Mouse (Mus musculus) embryo, embryonic 11 days (tissue): ENCODE data around the gene Snx32.

Experiments used
- DNase-seq: peaks from one replicate; pipeline ENCODE4 v3.0.0-alpha.2; 2015

The Snx32 gene

DNA sequence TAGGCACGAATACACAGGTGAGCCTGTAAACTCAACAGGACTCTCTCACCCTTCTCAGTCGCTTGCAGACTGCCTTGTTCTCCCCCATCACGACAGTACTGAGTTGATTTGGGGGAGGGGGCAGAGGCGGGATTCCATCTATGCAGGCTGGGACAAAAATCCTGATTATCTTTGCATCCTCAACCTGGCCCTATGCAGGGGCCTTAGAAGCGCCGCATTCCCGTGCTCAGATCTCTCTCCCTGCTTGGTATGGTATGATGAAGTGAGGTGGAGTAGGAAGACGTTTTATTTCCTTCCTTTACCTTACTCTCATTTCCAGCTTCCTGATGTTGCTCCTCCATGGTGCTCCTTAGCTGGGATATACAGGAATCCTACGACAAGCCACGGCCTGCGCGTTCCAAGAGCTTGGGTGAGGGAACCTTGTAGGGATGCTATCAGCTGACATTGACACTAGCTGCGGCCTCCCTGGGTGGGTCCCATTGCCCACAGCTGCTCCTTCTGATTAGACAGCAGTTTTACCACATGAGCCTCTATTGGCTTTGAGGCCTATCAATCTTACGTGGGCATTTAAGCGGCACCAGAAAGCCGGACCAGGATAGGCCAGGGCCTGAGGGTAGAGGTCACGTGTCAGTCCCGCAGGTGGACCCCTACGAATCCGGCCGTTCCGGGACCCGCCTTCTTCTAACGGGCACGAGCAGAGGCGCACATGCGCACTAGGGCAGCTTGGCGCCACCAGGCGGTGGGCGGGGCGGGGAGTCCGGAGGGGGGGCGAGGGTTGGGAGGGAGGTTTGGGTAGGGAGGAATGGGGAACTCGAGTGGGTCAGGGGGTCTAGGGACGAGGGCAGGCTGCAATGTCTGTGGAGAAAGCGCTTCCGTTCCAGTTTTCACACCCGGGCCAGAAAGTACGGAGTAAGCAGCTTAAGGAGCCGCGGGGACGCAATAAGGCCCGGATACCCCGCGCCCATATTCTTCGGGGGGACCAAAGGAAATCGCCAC is at the start of gene Snx32:
Gene Snx32, minus strand, starts transcription at position 508 of the 996 bp plus-strand sequence.
- DNase-seq: peak; percentile 97

DNA sequence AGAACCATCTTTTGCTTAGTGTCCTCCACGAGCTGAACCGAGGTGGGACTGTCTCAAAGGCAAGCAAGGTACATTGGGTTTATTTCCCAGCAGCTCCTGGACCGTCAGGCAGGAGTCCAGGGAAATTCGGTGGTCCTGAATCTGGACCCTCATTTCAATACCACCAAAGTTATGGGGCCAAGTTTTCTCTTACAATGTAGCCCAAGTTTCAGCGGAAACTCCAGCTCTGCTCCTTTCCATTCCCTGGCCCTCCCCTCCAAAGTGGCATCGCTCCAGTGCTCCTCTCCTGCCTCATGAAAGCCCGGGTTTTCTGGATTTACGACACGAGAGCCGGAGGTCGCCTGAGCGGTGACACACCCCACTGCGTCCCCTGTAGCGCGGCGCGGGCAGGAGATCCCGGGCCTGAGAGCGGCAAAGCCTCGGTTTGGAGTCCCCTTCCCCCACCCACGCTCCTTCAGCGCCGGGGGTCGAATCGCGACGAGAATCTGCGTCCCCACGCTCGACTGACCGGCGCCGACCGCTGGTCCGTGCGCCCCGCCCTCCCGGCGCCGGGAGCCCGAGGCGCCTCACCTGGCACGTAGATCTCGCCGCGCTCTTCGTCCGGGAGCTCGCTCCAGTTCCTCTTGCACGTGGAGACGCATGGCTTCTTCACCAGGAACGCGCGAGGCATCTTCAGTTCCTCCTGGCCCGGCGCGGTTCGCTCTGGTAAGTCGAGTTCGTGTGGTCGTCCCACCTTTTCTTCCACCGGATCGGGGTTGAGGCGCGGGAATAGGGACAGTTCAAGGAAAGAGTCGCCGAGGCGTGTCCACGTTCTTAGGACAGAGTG is 49.5 kb upstream of the Snx32 start:
- DNase-seq: peak; percentile 25

DNA sequence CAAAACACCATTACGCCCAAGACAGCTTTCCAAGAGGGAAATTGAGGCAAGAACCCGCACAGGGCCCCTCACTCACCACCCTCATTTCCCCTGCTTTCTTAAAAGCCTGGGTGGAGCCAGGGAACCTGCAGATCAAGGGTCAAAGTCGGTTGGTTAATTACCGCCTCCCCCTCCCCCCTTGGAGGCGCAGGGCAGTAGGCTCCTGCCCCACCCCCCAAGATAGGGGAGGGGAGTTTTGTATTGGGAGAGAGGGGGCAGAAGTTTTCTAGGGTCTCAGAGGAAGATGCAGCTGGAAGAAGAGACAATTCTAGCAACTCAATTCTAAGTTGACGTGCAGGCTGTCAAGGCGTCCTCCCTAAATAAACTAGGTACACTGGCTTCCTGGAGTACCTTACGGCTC is 48.9 kb upstream of the Snx32 start:
- no peak for DNase-seq

DNA sequence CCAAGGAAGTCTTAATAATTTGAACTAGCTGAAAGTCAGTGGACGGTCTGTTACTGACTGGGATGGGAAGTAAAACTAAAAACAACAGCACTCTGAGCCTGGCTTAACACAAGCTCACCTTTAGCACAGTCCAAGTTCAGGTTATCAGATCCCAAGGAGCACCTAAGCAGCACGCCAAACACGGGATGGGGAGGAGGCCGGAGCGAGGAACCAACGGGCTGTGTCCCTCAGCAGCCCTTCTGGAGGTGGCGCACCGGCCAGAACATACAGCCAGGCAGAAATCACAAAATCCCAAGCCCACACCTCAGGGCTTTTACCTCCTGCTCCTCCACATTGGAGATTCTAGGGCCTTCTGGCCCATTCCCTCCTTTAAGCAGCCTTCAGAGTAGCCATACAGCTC is 48.4 kb upstream of the Snx32 start:
- DNase-seq: no peak

DNA sequence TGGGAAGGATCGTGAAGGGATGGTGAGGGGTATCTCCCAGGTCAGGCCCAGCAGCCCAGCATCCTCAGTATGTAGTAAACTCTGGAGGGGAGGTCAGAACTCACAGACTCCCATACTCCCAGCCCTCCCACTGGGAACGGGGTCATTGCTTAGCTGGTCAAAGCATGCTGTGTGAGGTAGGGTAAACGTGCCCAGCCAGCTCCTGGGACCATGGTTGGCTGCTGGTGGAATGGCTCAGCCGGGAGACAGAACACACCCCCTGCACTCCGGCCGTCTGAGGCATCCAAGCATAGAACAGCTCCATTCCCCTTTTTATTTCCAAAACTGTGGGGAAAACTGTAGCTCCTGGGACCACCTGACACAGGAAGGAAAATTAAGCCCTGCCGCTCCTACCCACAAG is 47.8 kb upstream of the Snx32 start:
- DNase-seq: no peak

DNA sequence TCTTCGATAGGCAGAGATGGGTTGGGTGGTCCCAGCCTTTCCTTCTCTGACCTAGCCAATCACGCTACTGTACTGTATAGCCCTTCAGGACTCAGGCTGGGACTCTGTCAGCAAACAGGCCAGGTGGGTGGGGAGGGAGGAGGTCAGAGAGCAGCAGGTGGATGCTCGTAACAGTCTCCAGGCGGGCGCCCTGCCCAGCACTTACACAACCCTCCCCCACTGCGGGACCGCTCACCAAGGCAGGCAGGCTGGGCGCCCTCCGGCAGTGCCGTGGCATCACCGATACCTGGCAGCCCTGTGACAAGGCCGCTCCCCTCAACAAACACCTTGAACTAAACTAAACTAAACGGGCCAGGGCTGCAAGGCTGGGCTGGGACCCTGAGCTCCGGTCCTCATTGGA is 43.9 kb upstream of the Snx32 start:
- no peak for DNase-seq

DNA sequence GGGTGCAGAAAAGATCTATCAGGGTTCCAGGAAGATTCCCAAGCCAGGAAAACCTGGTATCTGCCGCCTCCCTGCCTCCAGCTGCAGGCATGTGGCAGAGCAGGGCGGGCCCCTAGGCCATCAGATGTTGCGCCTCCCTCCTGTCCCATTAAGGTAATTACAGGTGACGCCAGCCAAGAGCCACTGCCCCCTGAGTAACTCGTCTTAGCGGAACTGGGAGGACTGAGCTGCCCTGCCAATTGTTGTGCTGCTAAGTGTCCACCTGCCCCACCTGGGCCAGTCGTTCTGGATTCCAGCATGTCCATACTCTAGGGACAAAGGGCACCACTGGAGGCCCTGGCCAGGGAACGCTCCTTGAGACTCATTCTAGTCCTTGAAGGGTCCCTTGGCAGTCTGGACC is 43.5 kb upstream of the Snx32 start:
- DNase-seq: no peak

DNA sequence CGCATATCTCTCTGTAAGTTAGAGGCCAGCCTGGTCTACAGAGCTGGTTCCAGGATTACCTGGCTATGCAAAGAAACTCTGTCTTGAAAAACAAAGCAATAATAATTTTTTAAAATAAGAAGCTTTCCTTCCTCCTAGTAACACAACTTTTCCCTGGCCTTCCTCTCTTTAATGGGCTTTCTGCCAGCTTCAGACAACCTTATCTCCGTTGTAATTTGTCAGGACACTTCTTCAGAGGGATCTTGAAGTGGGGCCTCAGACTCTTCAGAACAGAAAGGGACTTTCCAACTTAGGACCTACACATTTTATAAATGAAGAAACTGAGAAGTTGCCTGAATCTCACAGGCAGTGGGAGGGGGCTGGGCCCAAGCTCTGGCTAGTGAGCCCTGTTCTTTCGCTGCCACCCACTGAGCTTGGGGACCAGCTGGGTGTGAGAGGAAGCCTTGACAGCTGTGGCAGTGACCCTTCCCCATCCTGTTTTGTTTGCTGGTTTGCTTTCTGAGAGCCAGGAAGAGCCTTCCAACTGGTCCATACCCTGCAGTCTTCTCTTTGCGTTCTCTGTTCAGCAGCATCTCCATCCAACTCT is 37.2 kb upstream of the Snx32 start:
- no peak for DNase-seq

DNA sequence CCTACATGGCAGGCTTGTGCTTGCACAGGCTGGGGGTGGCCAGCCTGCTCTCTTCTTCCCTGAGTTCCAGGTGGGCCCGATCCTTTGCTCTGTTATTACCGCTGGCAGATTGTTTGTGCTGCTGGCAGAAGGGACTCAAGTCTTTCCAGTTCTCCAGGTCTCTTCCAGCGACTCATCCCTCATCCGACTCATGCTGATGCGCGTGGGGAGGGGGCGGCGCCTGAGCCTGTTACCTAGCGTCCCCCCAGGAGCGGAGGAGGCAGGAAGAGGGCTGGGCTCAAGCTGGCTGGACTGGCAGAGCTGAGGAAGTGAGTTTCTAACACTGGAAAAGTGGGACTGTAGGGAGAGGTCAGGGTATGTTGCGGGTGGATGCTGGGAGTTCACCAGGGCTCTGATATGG is 33.7 kb upstream of the Snx32 start:
- no peak for DNase-seq

DNA sequence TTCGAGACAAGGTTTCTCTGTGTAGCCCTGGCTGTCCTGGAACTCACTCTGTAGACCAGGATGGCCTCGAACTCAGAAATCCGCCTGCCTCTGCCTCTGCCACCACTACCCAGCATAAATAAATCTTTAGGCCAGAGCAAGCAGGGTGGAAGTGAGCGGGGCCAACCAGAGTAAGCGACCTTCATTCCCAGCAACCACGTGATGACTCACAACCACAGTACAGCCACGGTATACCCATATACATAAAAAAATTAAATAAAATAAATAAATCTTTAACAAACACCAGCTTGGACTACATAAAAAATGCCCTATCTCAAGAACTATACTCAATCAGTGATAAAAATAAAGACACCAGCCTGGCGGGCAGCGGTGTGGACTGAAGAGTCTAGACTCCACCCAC is 33.0 kb upstream of the Snx32 start:
- no peak for DNase-seq

DNA sequence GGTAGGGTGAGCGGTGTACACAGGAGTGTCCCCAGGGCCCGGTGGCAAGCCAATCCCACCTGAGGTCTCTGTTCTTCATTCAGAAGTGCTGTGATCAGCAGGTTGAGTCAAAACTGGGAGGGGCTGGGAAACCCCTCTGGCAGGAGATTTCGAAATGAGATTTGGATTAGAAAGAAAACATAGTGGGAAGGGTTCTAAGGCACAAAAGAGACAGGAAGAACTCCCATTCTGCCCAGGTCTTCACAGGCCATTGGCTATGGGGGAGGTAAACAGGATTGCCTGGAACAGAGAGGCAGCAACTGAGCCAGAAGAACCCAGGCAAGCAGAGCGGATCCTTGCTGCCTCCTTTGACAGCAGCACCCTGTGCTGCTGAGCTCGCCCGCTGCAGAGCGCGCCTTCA is 28.4 kb upstream of the Snx32 start:
- DNase-seq: no peak

DNA sequence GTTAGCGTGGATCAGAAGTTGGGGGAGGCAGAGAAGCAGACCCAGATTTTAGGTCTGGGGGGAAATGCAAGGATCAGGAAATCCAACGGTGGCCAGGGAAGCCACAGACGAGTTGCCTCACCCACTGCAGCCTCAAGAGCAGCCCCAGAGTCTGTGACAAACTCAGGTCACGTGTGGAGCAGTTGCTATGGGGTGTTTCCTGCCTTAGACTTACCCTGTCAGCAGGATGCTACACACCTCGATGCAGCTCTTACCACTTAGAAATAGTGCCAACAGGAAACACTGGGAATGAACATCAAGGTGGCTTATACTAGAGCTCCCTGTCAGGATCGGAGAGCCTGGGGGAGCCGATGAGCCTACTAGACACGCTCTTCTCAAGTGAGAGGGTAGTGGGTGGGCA is 22.2 kb upstream of the Snx32 start:
- no peak for DNase-seq

DNA sequence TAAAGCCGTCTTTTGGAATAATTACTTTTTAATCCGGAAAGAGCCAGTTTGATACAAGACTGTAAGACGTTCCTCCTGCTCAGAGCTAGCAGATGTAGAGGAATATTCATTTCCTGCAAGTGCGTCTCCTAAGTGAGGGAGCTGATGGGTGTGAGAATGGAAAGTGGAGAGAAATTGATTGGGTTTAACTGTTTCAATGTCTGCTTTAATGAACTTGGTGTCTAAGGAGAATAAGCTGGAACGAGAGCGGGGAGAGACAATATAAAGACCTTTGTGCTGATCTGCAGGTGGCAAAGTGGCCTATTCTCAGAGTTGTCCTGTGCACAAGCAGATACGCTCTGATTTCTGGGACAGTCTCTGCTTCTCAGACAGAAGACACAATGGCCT is 19.8 kb upstream of the Snx32 start:
- DNase-seq: no peak

DNA sequence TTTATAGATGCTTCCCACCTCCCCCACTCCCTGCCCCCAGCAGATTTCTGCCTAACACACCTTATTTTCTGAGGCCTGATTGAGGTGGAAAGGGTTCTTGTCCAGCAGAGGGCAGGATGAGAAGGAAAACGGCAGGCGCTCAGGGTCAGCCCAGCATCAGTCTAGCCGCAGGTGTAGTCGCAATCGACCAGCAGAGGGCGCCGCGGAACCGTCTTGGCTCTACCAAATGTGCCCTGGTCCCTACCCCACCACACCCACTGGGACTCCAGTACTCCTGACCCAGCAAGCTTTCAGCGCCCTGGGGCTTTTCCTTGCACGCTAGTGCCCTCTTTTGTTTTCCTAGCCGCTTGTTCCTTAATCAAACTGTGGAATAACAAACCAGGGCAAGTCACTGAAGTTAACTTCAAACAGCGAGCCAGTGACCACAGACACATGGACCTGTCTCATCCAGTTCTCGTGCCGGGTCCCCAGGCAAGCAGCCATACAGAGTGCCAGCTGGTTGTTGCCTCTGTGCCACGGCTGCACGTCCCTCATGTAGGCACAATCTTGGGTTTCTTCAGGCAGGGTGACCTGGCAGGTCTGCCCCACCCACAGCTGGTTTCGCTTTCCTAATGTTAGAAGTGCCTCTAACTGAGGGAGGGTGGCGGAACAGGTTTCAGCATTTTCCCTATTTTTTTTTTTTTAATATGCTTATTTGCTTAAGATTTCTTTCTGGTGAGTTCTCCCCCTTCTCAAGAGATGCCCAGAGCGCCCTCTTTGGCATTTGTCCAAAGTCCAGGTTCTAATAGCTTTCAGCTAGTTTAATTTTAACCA is 19.2 kb upstream of the Snx32 start:
- DNase-seq: peak; percentile 95

DNA sequence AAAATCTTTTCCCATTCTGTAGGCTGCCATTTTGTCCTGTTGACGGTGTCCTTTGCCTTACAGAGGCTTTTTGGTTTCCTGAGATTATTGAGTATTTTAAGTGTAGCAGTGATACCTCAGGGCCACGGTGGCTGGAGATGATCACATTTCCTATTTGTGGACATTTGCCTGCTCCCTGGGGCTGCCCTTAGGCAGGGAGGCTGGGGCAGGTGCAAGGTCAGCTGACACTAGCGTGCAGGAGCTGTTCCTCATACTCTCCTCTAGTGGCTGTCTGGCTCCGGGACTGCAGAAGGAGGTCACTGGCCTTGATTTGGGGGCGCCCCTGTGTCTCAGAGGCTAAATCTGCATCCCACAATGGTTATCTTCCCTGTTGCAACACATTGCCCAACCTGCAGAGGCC is 14.9 kb upstream of the Snx32 start:
- DNase-seq: no peak

DNA sequence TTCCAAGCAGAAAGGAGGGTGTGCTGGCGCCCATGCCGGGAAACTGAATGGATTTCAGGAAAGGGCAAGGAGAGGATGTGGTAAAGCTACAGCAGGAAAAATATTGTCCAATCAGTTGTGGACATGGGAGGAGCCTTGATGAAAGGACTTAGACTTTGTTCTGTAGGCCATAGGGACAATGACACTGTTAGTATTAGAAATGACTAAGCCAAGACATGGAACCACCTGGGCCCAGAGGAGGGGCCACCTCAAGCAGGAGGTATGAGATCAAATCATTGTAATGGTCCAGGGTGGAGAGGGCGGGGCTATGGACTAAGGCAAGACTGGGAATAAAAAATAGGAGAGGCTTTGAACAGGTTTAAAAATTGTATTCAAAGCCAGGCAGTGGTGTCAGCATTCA is 8.4 kb upstream of the Snx32 start:
- DNase-seq: no peak

DNA sequence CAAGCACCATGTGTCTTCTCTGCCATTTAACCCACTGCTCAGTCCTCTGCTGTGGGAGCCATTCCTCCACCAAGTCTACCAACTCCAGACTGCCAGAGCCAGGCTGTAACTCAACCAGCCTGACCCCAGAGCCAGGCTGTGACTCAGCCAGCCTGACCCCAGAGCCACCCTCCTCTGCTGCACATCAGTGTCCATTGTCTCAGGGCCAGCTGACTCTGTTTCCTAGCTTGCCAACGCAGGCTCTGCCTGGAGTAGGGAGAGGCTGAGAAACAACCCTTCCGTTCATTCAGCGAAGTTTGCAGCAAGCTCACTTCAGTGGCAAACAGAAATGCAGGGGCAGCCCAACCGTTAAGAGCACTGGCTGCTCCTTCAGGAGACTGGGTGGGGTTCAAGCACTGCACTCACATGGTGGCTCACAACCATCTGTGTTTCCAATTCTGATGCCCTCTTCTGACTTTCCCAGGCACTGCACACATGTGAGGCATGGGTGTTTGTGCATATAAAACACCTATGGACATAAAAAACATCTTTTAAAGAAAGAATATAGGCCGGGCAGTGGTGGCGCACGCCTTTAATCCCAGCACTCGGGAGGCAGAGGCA is 6.7 kb upstream of the Snx32 start:
- no peak for DNase-seq

DNA sequence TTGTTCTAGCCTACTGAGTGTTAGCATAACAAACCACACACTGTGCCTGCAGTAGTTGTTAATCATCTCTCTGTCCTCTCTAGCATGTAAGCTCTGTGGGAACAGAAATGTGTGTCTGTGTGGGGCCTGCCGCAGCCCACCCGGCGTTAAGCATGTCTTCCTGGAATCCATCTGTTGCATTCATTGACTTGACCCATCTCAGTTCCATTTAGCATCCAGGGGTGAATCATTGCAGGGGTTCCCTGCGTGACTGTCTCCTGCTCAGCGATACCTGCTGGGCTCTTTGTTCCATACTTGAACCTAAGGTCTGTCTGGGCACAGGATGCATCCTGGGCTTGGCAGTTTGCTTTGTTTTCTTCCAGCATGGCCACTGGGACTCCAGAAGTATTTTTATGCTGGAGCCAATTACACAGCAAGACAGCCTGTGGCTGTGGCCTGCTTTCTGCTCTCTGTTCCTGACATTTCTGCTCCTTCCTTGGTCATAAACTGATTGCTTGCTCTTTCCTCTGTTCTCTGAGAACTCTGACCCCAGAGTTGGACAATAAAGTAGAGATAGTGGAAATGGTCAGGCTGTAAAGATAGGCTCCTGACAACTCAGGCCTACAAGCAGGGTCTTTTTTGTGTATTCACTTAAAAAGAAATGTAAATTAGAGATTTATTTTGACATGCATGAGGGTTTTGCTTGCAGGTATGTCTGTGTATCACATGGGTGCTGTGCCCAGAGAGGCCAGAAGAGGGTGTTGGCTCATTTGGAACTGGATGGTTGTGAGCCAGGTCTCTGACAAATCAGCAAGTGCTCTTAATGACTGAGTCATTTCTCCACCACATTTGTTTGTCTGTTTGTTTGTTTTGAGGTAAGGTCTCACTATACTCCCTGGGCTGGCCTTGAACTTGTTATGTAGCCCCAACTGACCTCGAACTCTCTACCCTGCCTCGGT is 5.8 kb upstream of the Snx32 start:
- DNase-seq: no peak

DNA sequence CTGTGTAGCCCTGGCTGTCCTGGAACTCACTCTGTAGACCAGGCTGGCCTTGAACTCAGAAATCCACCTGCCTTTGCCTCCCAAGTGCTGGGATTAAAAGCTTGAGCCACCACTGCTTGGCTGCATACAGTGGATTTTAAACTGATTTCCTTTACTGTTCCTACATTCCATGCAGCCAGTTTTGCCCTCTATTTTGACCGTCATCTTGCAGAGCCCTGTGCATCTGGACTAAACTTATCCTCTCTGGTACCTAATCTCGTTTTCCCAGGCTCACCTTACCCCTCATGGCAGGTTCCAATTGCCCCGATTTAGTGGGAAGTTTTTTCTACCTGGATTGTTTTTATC is 2.6 kb upstream of the Snx32 start:
- DNase-seq: no peak

DNA sequence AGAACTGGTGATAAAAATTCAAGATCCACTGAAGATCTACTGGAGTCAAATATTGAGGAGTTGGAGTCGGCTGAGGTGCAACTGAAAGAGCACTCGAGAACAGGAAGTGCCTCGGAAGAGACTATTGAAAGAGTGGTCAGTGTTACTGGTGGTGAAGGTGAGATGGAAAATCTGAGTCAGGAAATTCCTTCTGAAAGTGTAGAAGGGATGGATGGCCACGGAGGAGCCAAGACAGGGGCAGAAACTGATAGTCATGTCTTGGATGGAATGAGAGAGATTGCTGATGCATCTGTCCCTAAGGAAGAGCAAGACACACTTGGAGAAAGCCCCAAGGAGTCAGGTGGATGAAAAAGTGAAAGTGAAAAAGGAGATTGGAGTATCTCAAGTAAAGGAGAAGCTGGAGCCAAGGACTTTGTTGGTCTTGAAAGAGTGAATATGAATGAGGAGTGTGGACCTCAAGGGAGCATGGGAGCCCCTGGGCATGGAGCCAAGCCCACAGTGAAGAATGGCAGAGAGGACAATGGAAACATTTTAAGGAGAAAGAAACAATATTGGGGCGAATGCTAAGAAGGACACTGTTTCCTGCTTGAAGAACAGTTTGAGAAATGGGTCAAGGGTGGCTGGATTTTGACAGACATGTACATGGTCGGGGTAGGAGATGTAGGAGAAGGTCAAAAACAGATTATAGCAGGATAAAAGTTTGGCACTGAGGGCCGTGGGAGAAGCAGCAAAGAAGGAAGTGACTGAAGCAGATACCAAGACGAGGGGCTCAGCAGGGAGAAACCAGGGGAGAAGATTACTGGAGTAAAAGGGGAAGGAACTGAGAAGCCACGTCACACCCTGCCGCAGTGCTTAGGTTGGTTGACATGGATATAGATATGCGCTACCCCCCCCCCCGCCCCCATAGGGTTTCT is 2.0 kb upstream of the Snx32 start:
- DNase-seq: no peak
